Mouse (Mus musculus) forebrain, postnatal 0 days (tissue): ENCODE measurements around the gene Atxn7l1. TPM values are rescaled to one million over a fixed set of nuclear protein-coding genes. Genes with fewer than 3 reads are reported as not detected.

Source experiments
- ATAC-seq: fragments of 200-750 bp; cut with Nextera tagmentation; 2 replicates; pipeline ENCODE4 v1.8.0; 2017; ENCODE audit warnings: mild to moderate bottlenecking, moderate library complexity
- DNase-seq: peaks from one replicate; pipeline ENCODE4 v3.0.0-alpha.2; 2015
- H3K27ac ChIP-seq: fragments of 300-500 bp; sonication (generic); 2 replicates; pipeline ENCODE4 v1.5.1; 2014; ENCODE audit warnings: low read depth, mild to moderate bottlenecking, antibody characterized with exemption, low read length, moderate library complexity, mixed read lengths
- H3K27me3 ChIP-seq: fragments of 300-500 bp; sonication (generic); 2 replicates; pipeline ENCODE4 v1.6.1; 2014; ENCODE audit warnings: mild to moderate bottlenecking, low read length, mixed read lengths; ENCODE audit not compliant: insufficient read depth
- H3K36me3 ChIP-seq: fragments of 300-500 bp; sonication (generic); 2 replicates; pipeline ENCODE4 v1.6.1; 2014; ENCODE audit warnings: mild to moderate bottlenecking, moderate library complexity; ENCODE audit not compliant: insufficient read depth
- H3K4me1 ChIP-seq: fragments of 300-500 bp; sonication (generic); 2 replicates; pipeline ENCODE4 v1.6.1; 2014; ENCODE audit warnings: antibody characterized with exemption; ENCODE audit not compliant: insufficient read depth
- H3K4me2 ChIP-seq: fragments of 300-500 bp; sonication (generic); 2 replicates; pipeline ENCODE4 v1.6.1; 2014; ENCODE audit warnings: low read depth, mild to moderate bottlenecking, moderate library complexity
- H3K4me3 ChIP-seq: fragments of 300-500 bp; sonication (generic); 2 replicates; pipeline ENCODE4 v1.5.1; 2014; ENCODE audit warnings: low read depth, low read length, mixed read lengths
- H3K9ac ChIP-seq: fragments of 300-500 bp; sonication (generic); 2 replicates; pipeline ENCODE4 v1.6.1; 2014; ENCODE audit warnings: mild to moderate bottlenecking
- H3K9me3 ChIP-seq: fragments of 300-500 bp; sonication (generic); 2 replicates; pipeline ENCODE4 v1.6.1; 2016; ENCODE audit warnings: low read length
- CTCF ChIP-seq: sonication (generic); IDR thresholded peaks from 2 replicates; pipeline ENCODE4 v1.5.1; 2016; ENCODE audit warnings: antibody characterized with exemption, control low read depth, low read depth
- WGBS: fragments of 180-500 bp; shearing (Covaris S2); extraction: QIAGEN DNeasy Blood & Tissue Kit; methylation state at CpG from one replicate; pipeline ENCODE4 v1.1.7; 2014; 5-methylcytosine and 5-hydroxymethylcytosine counted together
- polyA plus RNA-seq: library from polyadenylated mRNA; unstranded; fragments of >200 nt; fragmentation: Nextera tagmentation; extraction: Ambion mirVana; gene quantifications from 2 replicates; pipeline ENCODE4 v1.2.1, GENCODE M21; 2015
- total RNA-seq: library from RNA; depleted of rRNA; stranded (reverse); fragments of >200 nt; gene quantifications from 2 replicates; pipeline ENCODE4 v1.2.3, GENCODE M21; 2014

Atxn7l1 gene
- total and polyA plus RNA-seq, 2 experiments from 2014 or later: 18.2 to 23.0 TPM

GRCm38 (mm10) chr12:33110894-33111471 is 36.5 kb upstream of the Atxn7l1 start:
- Histone ChIP-seq H3K9me3 (no peaks in the 10 kb centered on the region), H3K4me3 (no peak overlapping the region), H3K27me3 (no peaks in the 10 kb centered on the region), H3K4me1 (peaks cover 10% of the 10 kb centered on the region; the same call in 1 of the 2 replicates), H3K9ac (no peak overlapping the region), H3K36me3 (no peaks in the 10 kb centered on the region), H3K27ac (no peak overlapping the region), H3K4me2 (no peak overlapping the region)
- 12% methylated on average over 14 of the region's 14 CpGs for WGBS
- peak; percentile 65 for ATAC-seq
- DNase-seq: peak; percentile 59
- no peak for TF ChIP-seq CTCF

GRCm38 (mm10) chr12:33118624-33119301 is 28.7 kb upstream of the Atxn7l1 start:
- H3K27me3 ChIP-seq: no peaks in the 10 kb centered on the region
- H3K4me3 ChIP-seq: no peak overlapping the region
- ATAC-seq: no peak
- H3K9me3 ChIP-seq: no peaks in the 10 kb centered on the region
- H3K9ac ChIP-seq: no peak overlapping the region
- no peak overlapping the region for H3K4me2 ChIP-seq
- no peak for DNase-seq
- H3K36me3 ChIP-seq: no peaks in the 10 kb centered on the region
- H3K4me1 ChIP-seq: no peaks in the 10 kb centered on the region
- WGBS: 37% methylated on average over 15 of the region's 15 CpGs
- no peak for TF ChIP-seq CTCF
- no peak overlapping the region for H3K27ac ChIP-seq

- no peak overlapping the region for H3K9ac ChIP-seq
- no peak overlapping the region for H3K4me3 ChIP-seq
- no peaks in the 10 kb centered on the region for H3K36me3 ChIP-seq
- 59% methylated on average over 9 of the region's 9 CpGs for whole genome bisulfite sequencing
- no peaks in the 10 kb centered on the region for H3K27me3 ChIP-seq
- TF ChIP-seq CTCF: no peak
- DNase-seq (peak; percentile 63), ATAC-seq (peak; percentile 23)
- H3K9me3 ChIP-seq: no peaks in the 10 kb centered on the region
- H3K27ac ChIP-seq: no peak overlapping the region
- no peak overlapping the region for H3K4me2 ChIP-seq
- no peaks in the 10 kb centered on the region for H3K4me1 ChIP-seq
Measured at GRCm38 (mm10) chr12:33125594-33126227, 21.8 kb upstream of the Atxn7l1 start.

- Histone ChIP-seq H3K9me3 (no peaks in the 10 kb centered on the region), H3K36me3 (no peaks in the 10 kb centered on the region), H3K4me1 (no peaks in the 10 kb centered on the region), H3K4me3 (no peak overlapping the region), H3K4me2 (no peak overlapping the region), H3K9ac (no peak overlapping the region), H3K27me3 (no peaks in the 10 kb centered on the region), H3K27ac (no peak overlapping the region)
- ATAC-seq: no peak
- no peak for TF ChIP-seq CTCF
- DNase-seq: no peak
Measured at GRCm38 (mm10) chr12:33126243-33126642, 21.2 kb upstream of the Atxn7l1 start.

GRCm38 (mm10) chr12:33128121-33128520 is 19.4 kb upstream of the Atxn7l1 start:
- Histone ChIP-seq H3K4me3 (no peak overlapping the region), H3K9ac (no peak overlapping the region), H3K4me1 (no peaks in the 10 kb centered on the region), H3K36me3 (no peaks in the 10 kb centered on the region), H3K27me3 (no peaks in the 10 kb centered on the region), H3K4me2 (no peak overlapping the region), H3K9me3 (no peaks in the 10 kb centered on the region), H3K27ac (no peak overlapping the region)
- DNase-seq (no peak), ATAC-seq (no peak)
- WGBS: 80% methylated on average over 2 of the region's 2 CpGs
- TF ChIP-seq CTCF: no peak

- DNase-seq (no peak), ATAC-seq (peak; percentile 33; the same call in 1 of the 2 replicates)
- H3K36me3 ChIP-seq: no peaks in the 10 kb centered on the region
- H3K4me3 ChIP-seq: no peak overlapping the region
- no peaks in the 10 kb centered on the region for H3K27me3 ChIP-seq
- no peak overlapping the region for H3K9ac ChIP-seq
- TF ChIP-seq CTCF: no peak
- no peaks in the 10 kb centered on the region for H3K9me3 ChIP-seq
- no peaks in the 10 kb centered on the region for H3K4me1 ChIP-seq
- H3K4me2 ChIP-seq: no peak overlapping the region
- H3K27ac ChIP-seq: no peak overlapping the region
- 27% methylated on average over 7 of the region's 7 CpGs for WGBS
Measured at GRCm38 (mm10) chr12:33128702-33129101, 18.8 kb upstream of the Atxn7l1 start.

- Histone ChIP-seq H3K9me3 (no peaks in the 10 kb centered on the region), H3K9ac (no peak overlapping the region), H3K4me2 (no peak overlapping the region), H3K4me1 (no peaks in the 10 kb centered on the region), H3K4me3 (no peak overlapping the region), H3K36me3 (no peaks in the 10 kb centered on the region), H3K27me3 (no peaks in the 10 kb centered on the region), H3K27ac (no peak overlapping the region)
- TF ChIP-seq CTCF: no peak
- ATAC-seq (peak; percentile 32), DNase-seq (peak; percentile 43)
- WGBS: 14% methylated on average over 4 of the region's 4 CpGs
Measured at GRCm38 (mm10) chr12:33129410-33129809, 18.1 kb upstream of the Atxn7l1 start.
